Mouse (Mus musculus) testis, adult 10 weeks (tissue): ENCODE measurements around the gene Amy1. TPM values are rescaled to one million over a fixed set of nuclear protein-coding genes. Genes with fewer than 3 reads are reported as not detected.

Source experiments
- polyA plus RNA-seq: library from polyadenylated mRNA; stranded (reverse); fragments of 350-450 nt; fragmentation: Illumina TruSeq; extraction: RNeasy Lipid Tissue Mini Kit (QIAGEN cat#74804); gene quantifications from one replicate; pipeline ENCODE4 v1.2.3, GENCODE M21; 2014; ENCODE audit warnings: low read depth, low replicate concordance

Amy1 gene
- polyA plus RNA-seq, result 64.3 TPM

GRCm38 (mm10) chr3:113606599-113606998, at the start of gene Amy1:
Amy1 (minus strand) TSS chr3:113606699.

DNA sequence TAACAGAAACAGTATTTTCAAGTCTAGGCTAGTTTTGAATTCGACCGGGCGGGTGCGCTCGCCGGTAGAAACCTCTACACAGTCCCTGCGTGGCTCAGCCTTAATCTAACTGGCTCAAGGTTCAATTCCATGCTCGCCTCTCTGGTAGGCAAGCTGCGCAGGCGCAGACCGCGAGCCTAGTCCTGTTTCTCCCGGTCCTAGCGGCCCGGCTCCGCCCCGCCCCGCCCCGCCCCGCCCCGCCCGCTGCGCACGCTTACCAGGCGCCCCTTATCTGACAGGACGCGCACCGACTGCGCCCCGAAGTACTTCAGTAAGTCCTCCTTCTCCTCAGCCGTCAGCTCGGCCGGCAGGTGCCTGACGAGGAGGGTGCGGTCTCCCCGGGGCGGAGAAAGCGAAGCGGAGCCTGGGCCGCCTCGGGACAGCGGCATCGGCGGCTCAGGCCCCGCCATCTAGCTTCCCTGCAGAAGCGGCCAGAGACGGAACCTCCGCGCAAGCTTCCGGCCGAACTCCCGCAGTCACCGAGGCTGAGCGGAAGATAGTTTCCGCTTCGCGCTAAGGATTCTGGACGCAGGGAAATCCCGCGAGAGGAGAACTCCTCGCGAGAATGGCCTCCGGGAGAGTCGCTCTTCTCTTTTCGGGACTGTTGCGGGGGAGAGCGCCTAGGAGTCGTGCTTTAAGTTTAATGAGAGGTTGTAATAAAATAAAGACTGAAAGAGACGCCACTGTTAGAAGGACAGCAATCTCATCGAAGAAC, 23.3 kb upstream of the Amy1 start, which contains the start of gene Rnpc3:
TSS of gene Rnpc3 (minus strand) at position 544 of the 754 bp plus-strand sequence.

DNA sequence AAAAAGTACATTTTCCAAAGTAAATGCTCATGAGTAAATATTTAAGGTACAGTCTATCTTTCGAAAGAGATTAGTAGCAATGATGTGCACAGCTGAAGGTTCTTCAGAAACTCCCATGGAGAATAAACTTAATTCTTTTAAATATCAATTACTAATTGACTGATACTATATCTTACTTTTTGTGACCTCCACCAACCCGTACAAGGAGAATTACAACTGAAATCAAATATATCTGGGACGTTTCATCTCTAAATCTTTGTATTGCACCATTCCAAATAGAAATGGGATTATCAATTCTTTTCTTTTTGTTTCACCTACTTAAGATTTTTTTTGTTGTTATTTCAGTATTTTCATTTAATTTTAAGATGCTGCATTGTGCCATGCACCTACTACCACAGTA, 74.2 kb downstream of the Amy1 start, which contains the start of gene Amy2a1:
TSS of gene Amy2a1 (minus strand) at position 101 of the 400 bp plus-strand sequence.

Other genes starting within 250 kb of the Amy1 start
- gene Amy2a1, start 74.3 kb downstream of the Amy1 start, polyA plus RNA-seq, result not detected
- gene Rnpc3, start 23.4 kb upstream of the Amy1 start, polyA plus RNA-seq, result 59.7 TPM